In genomic region chr9:15721226-15721833, GRCm38 (mm10) we compare ENCODE assay signal across 16 mouse cellular contexts. TPM values are rescaled to one million over a fixed set of nuclear protein-coding genes. Genes with fewer than 3 reads are reported as not detected.
DNase-seq lines count a peak whose midpoint lies in the region; ATAC-seq and TF ChIP-seq lines count a peak whose summit lies in the region.
"Had no signal": no experiment of that assay in that cellular context is flagged by ENCODE, and none has a peak within 500 bp of the region (broad histone marks: within the 10 kb centered on the region; RNA-seq: fewer than 3 reads in every experiment).

No protein-coding gene starts in this region.

- H3K27ac ChIP-seq in lung, embryonic 14.5 days (ENCODE audit: low read depth), result no peak overlapping the region
- peak overlapping the region; percentile 79 for H3K27ac ChIP-seq in forebrain, embryonic 15.5 days (replicated peaks)
- H3K27ac ChIP-seq in midbrain, embryonic 14.5 days (replicated peaks; ENCODE audit: low read depth, low read length), result peak overlapping the region; percentile 3
- H3K27ac ChIP-seq: heart, embryonic 13.5 days; liver, embryonic 14.5 days had no signal

- TF ChIP-seq CTCF in lung, embryonic 14.5 days (IDR thresholded peaks at IDR 0.05; ENCODE audit: low read depth), result no peak
- no peak for TF ChIP-seq CTCF in brain, embryonic 14.5 days (IDR thresholded peaks at IDR 0.05; ENCODE audit: borderline replicate concordance, extremely low read depth, insufficient read depth, insufficient read length)

- no peak for TF ChIP-seq POLR2A in brain, embryonic 14.5 days (IDR thresholded peaks at IDR 0.05; ENCODE audit: borderline replicate concordance, extremely low read depth, insufficient read depth, insufficient read length, poor library complexity, severe bottlenecking)

- no peak overlapping the region for H3K4me2 ChIP-seq in lung, embryonic 14.5 days
- H3K4me2 ChIP-seq in forebrain, embryonic 15.5 days (replicated peaks), result no peak overlapping the region
- no peak overlapping the region for H3K4me2 ChIP-seq in midbrain, embryonic 14.5 days (ENCODE audit: low read length)
- H3K4me2 ChIP-seq: heart, embryonic 13.5 days had no signal

- H3K27me3 ChIP-seq in lung, embryonic 14.5 days (ENCODE audit: insufficient read depth, low read length), result no peaks in the 10 kb centered on the region
- no peaks in the 10 kb centered on the region for H3K27me3 ChIP-seq in forebrain, embryonic 15.5 days
- no peaks in the 10 kb centered on the region for H3K27me3 ChIP-seq in midbrain, embryonic 14.5 days (ENCODE audit: control insufficient read depth, insufficient read depth, low read length)
- H3K27me3 ChIP-seq: heart, embryonic 13.5 days had no signal

- no peak overlapping the region for H3K9ac ChIP-seq in lung, embryonic 14.5 days
- no peak overlapping the region for H3K9ac ChIP-seq in forebrain, embryonic 15.5 days (replicated peaks)
- H3K9ac ChIP-seq in midbrain, embryonic 14.5 days (replicated peaks; ENCODE audit: low read length), result no peak overlapping the region
- H3K9ac ChIP-seq: heart, embryonic 13.5 days; liver, embryonic 14.5 days had no signal

- peak; percentile 16 for DNase-seq in lung, embryonic 14.5 days
- no peak for DNase-seq in lung, postnatal 14 days
- peak; percentile 87 for DNase-seq in brain, embryonic 14.5 days (ENCODE audit: low read depth)
- DNase-seq in midbrain, embryonic 14.5 days, result peak; percentile 51
- no peak for DNase-seq in adrenal gland, adult 8-10 months
- no peak for DNase-seq in kidney, postnatal 36 days
- no peak for DNase-seq in kidney, adult 18-20 months
- DNase-seq: cerebellum, adult 2 months; gastrocnemius, postnatal 14 days; right cerebral cortex, adult 18-20 months; spleen, adult 18-20 months; thymus, postnatal 14 days had no signal

- H3K4me3 ChIP-seq in lung, embryonic 14.5 days (ENCODE audit: low read depth, low read length), result no peak overlapping the region
- no peak overlapping the region for H3K4me3 ChIP-seq in forebrain, embryonic 15.5 days
- H3K4me3 ChIP-seq in midbrain, embryonic 14.5 days (replicated peaks; ENCODE audit: low read depth, low read length), result no peak overlapping the region
- H3K4me3 ChIP-seq: heart, embryonic 13.5 days had no signal

- H3K9me3 ChIP-seq in lung, embryonic 14.5 days (ENCODE audit: low read depth, low read length), result no peaks in the 10 kb centered on the region
- H3K9me3 ChIP-seq in forebrain, embryonic 15.5 days, result no peaks in the 10 kb centered on the region
- H3K9me3 ChIP-seq in midbrain, embryonic 14.5 days (ENCODE audit: control insufficient read depth, low read length), result no peaks in the 10 kb centered on the region
- H3K9me3 ChIP-seq: heart, embryonic 13.5 days had no signal

- no peak for ATAC-seq in lung, embryonic 14.5 days (ENCODE audit: insufficient read depth)
- peak; percentile 93 for ATAC-seq in forebrain, embryonic 15.5 days (replicated peaks)
- peak; percentile 73 for ATAC-seq in midbrain, embryonic 14.5 days (ENCODE audit: low FRiP score, low TSS enrichment)

- WGBS in lung, embryonic 14.5 days, result 69% methylated on average over 6 of the region's 6 CpGs
- 17% methylated on average over 6 of the region's 6 CpGs for WGBS in forebrain, embryonic 15.5 days
- whole genome bisulfite sequencing in midbrain, embryonic 14.5 days, result 44% methylated on average over 6 of the region's 6 CpGs

- peaks cover 12% of the 10 kb centered on the region; the same call in 1 of the 2 replicates for H3K36me3 ChIP-seq in lung, embryonic 14.5 days (ENCODE audit: insufficient read depth)
- H3K36me3 ChIP-seq in forebrain, embryonic 15.5 days, result peaks cover 40% of the 10 kb centered on the region
- peaks cover 41% of the 10 kb centered on the region for H3K36me3 ChIP-seq in midbrain, embryonic 14.5 days (ENCODE audit: control insufficient read depth, insufficient read depth, low read length)

- no peaks in the 10 kb centered on the region for H3K4me1 ChIP-seq in lung, embryonic 14.5 days (ENCODE audit: insufficient read depth)
- H3K4me1 ChIP-seq in forebrain, embryonic 15.5 days, result peaks cover 17% of the 10 kb centered on the region
- H3K4me1 ChIP-seq in midbrain, embryonic 14.5 days (ENCODE audit: control insufficient read depth, insufficient read depth, low read length), result peaks cover 9% of the 10 kb centered on the region; the same call in 1 of the 2 replicates
- H3K4me1 ChIP-seq: heart, embryonic 13.5 days had no signal

RNA-seq across cellular contexts. Expression of gene Slc36a4, which starts 11.8 kb away (rescaled TPM):
- 18.4 and 20.2 TPM in 2 replicates for polyA plus RNA-seq in lung, embryonic 14.5 days (2014; fragmentation: Nextera tagmentation; extraction: Ambion mirVana)
- 27.4 and 29.7 TPM in 2 replicates for polyA plus RNA-seq in brain, embryonic 14.5 days (2012; rRNA removed)
- 28.6 and 29.8 TPM in 2 replicates for polyA plus RNA-seq in forebrain, embryonic 15.5 days (2015; fragmentation: Nextera tagmentation; extraction: Ambion mirVana)
- polyA plus RNA-seq in midbrain, embryonic 14.5 days (2014; fragmentation: Nextera tagmentation; extraction: Ambion mirVana), result 43.4 and 52.6 TPM in 2 replicates
- total RNA-seq in adrenal gland, adult 8-10 months (2022), result 10 to 100 TPM; 36.6 to 42.7 (median 37.0) TPM
- total RNA-seq: MEL had no signal

Comparison
In these comparisons a context has a peak if more than half of its experiments do, and no peak if none do; other contexts are left out.
1. DNase-seq: peak in lung, embryonic 14.5 days (single experiment), brain, embryonic 14.5 days (single experiment) and midbrain, embryonic 14.5 days (single experiment); none in lung, postnatal 14 days (single experiment), adrenal gland, adult 8-10 months (single experiment), kidney, postnatal 36 days (0 of 2) and kidney, adult 18-20 months (single experiment).